Mouse (Mus musculus) heart, adult 11 months (tissue): ENCODE measurements around the gene Scarf1.

ENCODE experiments used
- DNase-seq: peaks from one replicate; pipeline ENCODE4 v3.0.0; 2022

Scarf1 gene

GRCm38 (mm10) chr11:75512301-75513018 lies 880 bp upstream of the Scarf1 start:
- peak; percentile 93 for DNase-seq

- DNase-seq = peak; percentile 92
Measured at GRCm38 (mm10) chr11:75515186-75515585, 1.8 kb downstream of the Scarf1 start.

GRCm38 (mm10) chr11:75519834-75520633 lies 6.7 kb downstream of the Scarf1 start:
- no peak for DNase-seq

GRCm38 (mm10) chr11:75521609-75522008 lies 8.3 kb downstream of the Scarf1 start:
- DNase-seq = no peak

GRCm38 (mm10) chr11:75522793-75523192 lies 9.5 kb downstream of the Scarf1 start:
- no peak for DNase-seq

GRCm38 (mm10) chr11:75525531-75526125 lies 12.3 kb downstream of the Scarf1 start:
- peak; percentile 90 for DNase-seq

GRCm38 (mm10) chr11:75526943-75527342 lies 13.6 kb downstream of the Scarf1 start:
- DNase-seq = no peak

- DNase-seq = peak; percentile 88
Measured at GRCm38 (mm10) chr11:75529771-75530170, 16.4 kb downstream of the Scarf1 start.

GRCm38 (mm10) chr11:75530325-75530724 lies 17.0 kb downstream of the Scarf1 start:
- peak; percentile 98 for DNase-seq

GRCm38 (mm10) chr11:75530845-75531373 lies 17.6 kb downstream of the Scarf1 start:
- DNase-seq = no peak

- peak; percentile 100 for DNase-seq
Measured at GRCm38 (mm10) chr11:75531469-75532242, 18.3 kb downstream of the Scarf1 start, which contains the start of gene Slc43a2. Gene Slc43a2, plus strand, starts transcription at chr11:75531694.

GRCm38 (mm10) chr11:75532340-75533277 lies 19.3 kb downstream of the Scarf1 start:
- DNase-seq = peak; percentile 96

GRCm38 (mm10) chr11:75533314-75534015 lies 20.1 kb downstream of the Scarf1 start:
- peak; percentile 92 for DNase-seq

GRCm38 (mm10) chr11:75534286-75535033 lies 21.1 kb downstream of the Scarf1 start:
- DNase-seq = peak; percentile 93

GRCm38 (mm10) chr11:75535106-75535795 lies 21.9 kb downstream of the Scarf1 start:
- DNase-seq = peak; percentile 79

GRCm38 (mm10) chr11:75536255-75537024 lies 23.1 kb downstream of the Scarf1 start:
- peak; percentile 88 for DNase-seq

- DNase-seq = peak; percentile 74
Measured at GRCm38 (mm10) chr11:75537025-75537414, 23.7 kb downstream of the Scarf1 start.

- DNase-seq = peak; percentile 96
Measured at GRCm38 (mm10) chr11:75537491-75538183, 24.3 kb downstream of the Scarf1 start.
